Mouse (Mus musculus): ENCODE results near the gene 1700019N19Rik.

Gene 1700019N19Rik

DNA sequence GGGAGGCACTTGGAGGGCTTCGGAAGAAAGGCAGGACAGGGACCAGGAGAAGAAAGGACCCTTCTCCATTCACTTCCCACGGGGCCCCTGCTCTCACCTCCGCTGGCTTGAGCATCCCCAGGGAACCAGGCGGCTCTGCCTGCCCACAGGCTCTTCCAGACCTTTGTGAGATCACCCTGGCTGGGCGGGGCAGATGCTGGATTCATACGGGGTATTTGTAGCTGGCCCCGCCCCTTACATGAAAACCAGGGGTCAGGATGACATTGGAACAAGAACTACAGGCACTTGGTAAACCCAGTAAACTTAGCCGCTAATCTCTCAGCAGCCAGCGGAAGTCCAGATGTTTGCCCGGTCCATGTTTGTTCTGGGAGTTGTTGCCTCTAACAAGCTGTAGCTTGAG lies at the start of gene 1700019N19Rik:
TSS of gene 1700019N19Rik (minus strand) at position 178 of the 400 bp plus-strand sequence.
- in situ Hi-C loops (cut with MboI, MseI), result no loop called here

DNA sequence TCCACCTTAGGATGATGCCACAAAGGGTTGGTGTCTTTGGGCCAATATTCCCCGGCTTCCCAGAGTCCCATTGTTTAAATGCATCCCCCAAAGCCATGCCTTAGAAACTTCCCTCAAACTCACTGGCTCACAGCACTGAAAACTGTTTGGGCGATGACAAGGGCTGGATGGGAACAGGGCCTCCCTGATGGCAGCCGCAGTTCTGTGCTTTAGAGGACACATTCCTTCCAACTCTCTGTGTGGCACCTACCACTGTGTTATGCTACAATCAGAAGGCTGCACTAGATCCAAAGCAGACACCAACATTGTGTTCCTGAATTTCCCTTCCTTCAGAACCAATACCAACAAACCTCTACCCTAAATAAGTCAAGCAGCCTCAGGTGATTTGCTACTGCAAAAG lies 49.3 kb upstream of the 1700019N19Rik start:
- in situ Hi-C loops (cut with MboI, MseI), result no loop called here

DNA sequence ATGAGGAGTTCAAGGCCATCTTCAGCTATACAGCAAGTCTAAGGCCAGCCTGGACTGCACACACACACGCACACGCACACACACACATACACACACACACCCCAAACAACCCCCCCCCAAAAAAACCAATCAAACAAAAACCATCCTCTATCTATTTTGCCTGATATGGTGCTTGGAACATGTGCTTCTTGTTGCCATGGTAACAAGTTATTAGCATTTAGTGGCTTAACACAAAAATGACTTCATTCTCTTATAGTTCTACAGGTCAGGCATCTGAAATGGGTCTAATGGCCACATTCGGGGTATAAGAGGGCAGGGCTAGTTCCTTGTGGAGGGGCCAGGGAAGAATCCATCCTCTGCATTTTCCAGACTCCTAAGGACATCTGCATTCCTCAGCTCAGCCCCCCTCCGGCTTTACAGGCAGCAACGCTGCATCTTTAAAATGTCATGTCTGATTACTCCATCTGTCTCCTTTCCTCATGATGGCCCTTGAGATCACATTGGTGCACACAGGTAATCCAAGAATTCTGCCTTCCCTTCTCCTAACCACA lies 46.5 kb upstream of the 1700019N19Rik start:
- in situ Hi-C loops (cut with MboI, MseI), result no loop called here

DNA sequence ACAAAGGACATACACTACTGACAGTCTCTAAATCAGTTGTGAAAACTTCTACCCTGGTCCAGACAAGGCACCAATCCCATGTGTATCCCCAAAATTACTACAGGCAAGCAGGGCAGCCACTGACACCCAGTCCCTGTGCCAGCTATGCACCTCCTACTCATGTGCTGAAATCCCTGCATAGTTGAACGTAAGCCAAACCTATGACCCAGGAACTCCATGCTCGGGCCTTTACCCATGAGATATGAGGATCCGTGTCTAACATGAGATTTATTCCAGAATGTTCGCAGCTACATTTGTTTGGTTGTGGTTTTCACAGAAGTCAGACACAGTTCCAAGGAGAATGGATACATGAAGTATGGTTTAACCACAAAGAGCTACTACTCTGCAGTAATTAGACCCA lies 45.5 kb upstream of the 1700019N19Rik start:
- in situ Hi-C loops (cut with MboI, MseI), result no loop called here

DNA sequence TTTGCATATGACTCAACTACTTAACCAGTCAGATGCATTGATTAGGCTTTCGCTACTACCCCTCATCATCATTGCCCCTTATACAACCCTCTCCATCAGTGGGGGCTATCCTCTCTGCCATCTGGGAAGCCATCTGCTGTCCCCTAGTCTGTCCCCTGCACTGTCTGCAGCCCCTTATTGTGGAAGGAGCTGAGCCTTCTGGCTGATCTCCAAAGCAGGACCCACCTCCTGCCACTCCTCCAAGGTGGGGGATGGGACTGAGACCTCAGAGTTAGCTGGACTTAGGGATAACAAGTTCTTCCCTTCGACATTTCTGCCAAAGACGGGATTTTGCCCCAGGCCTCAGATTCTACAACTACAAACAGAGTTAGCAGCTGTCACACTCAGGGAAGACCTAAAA lies 45.1 kb upstream of the 1700019N19Rik start:
- in situ Hi-C loops (cut with MboI, MseI), result no loop called here

DNA sequence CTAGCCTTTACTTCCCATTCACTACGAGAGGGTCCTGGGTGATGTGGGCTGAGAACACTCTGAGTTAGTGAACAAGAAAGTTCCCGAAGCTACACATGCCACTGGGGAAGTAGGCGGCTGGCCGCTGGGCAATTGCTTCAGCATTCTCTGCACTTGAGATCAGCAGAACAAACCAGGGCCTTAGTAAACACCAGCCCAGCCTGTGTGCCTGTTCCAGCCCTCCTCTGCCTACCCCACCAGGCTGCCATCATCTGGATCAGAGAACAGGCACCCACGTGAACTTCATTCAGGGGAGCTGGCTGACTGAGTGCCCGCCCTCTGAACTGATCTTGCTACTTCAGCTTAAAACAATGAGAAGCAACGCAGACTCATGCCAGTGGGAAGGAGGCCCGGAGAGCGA lies 44.4 kb upstream of the 1700019N19Rik start:
- in situ Hi-C loops (cut with MboI, MseI), result no loop called here

DNA sequence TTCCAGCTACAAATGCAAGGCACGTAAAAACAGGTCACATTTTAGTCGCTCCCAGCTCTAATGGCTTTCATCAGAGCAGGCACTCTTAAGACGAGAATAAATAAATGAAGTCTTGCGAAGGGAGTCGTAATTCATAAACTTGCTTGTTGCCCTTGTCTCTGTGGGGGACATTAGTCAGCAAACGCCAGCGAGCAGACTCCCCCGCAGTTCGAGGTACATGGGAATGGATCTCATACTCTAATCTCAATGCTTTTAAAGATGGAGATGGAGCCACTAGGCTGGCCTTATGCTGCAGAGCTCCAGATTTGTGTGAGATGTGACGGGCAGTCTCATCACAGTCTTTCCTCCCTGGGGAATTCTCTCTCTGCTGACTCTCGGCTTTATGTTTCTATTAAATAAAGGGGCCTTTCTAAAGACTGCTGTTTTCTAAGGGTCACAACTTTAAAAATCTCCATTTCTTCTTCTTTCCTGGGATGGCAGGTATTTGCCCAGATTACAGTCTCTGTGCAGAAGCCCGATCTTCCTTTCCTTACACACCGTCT lies 39.4 kb upstream of the 1700019N19Rik start:
- in situ Hi-C loops (cut with MboI, MseI), result no loop called here

DNA sequence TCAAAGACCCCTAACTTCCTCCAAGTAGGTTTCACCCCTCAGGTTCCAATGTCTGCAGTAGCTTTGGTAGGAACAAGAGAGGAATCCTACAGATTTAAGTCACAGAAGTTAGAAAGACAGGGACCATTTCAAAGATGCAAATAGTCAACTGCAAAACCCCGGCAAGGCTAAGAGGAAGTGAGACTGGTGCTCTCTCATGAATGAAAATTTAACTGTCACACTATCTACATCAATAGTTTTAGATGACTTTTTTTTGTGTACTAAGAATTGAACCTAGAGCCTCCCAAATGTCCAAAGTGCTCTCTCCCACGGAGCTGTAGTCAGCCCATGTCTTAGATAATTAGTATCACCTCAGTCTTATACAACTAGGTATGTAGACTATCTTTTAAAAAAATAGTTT lies 38.7 kb upstream of the 1700019N19Rik start:
- in situ Hi-C loops (cut with MboI, MseI), result no loop called here

DNA sequence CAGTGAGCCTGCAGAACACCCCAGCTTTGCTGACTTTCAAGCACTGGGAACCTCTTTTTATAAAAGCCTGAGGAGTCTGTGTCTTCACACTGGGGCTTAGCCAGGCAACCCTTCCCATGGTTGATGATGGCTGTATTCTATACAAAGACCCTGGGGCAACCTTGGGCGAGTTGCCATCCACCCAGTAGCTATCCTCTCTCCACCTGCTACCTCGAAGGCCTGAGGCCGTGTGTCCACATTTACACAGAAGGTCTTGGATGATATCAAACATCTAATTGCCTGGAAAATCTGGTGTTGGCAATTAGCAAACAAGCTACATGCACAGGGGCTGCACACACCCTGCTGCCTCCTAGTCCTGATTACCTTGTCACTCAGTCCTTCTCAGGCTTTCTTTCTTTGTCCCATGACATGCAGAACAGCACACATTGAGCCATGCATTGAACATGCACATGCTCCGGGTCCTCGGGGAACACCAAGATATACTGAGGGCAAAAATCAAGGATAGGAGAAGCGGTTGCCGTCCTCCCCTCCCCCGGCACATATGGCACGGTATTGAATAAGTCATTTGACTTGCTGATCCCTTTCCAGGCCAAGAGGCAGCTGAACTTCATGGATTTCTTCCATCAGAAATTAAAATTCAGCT lies 37.1 kb upstream of the 1700019N19Rik start:
- in situ Hi-C loops (cut with MboI, MseI), result no loop called here

DNA sequence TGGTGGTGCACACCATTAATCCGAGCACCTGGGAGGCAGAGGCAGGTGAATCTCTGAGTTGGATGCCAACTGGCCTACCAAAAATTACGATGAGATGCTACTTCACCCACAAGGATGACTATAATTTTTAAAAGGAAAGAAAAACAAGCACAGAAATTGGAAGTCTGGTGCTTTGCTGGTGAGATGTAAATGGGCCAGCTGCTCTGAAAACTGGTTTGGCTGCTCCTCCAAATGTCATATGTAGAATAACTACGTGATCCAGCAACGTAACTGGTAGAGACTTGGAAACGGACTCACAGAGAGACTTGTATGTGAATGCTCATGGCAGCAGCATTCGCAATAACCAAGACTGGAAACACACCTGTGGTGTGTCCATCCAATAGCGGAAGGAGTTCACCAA lies 35.9 kb upstream of the 1700019N19Rik start:
- in situ Hi-C loops (cut with MboI, MseI), result no loop called here

DNA sequence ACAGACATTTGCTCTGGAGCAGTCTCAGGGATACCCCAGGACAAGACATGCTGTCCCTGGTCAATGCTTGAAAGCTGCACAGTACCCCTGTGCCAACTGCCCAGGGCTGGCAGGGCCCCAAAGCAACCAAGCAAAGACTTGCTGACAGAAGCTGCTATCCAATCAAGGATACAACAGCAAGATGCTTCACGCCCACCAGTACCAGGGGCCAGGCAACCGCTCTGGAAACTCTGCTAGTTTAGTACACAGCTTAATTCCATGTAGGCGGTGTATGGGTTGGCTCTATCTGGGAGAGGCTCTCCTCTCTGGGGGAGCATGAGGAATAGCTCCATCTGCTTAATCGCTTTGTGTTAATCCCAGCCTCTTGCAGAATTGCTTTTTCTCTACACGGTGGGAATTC lies 35.3 kb upstream of the 1700019N19Rik start:
- in situ Hi-C loops (cut with MboI, MseI), result no loop called here

DNA sequence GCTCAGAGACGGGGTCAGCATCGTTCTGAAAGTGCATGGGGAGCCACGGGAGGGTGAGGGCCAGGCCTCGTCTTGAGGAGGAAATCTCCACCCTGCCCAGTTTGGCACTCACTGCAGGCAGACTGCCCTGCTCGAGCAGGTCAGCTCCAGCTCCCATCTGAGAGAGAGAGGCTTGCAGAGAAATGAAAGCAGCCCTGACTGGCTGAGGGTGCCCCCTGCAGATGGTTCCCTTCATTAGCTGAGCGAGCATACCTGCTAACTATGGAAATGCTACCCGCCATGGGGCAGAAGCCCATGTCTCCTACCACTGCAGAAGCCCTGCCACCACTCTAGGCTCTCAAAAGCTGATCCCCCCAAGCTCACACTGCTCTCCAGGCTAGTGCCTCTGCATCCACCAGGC lies 33.4 kb upstream of the 1700019N19Rik start:
- in situ Hi-C loops (cut with MboI, MseI), result no loop called here

DNA sequence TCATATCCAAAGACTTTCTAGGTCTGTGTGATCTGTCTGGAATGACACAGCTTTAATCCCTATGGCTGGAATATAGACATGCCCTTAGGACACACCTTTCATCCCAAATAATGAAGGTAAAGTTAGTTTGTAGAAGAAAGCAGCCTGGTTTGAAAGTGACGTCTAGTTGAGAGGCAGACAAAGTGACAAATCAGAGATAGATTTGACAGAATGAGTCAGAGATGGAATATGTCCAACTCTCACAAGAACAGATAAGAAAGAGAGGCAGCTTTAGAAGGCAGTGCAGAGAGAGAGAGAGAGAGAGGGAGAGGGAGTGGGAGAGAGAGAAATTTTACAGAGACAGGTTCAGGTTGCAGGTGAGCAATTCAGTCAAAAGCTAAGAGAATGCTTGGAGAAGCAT lies 30.1 kb upstream of the 1700019N19Rik start:
- in situ Hi-C loops (cut with MboI, MseI), result no loop called here

DNA sequence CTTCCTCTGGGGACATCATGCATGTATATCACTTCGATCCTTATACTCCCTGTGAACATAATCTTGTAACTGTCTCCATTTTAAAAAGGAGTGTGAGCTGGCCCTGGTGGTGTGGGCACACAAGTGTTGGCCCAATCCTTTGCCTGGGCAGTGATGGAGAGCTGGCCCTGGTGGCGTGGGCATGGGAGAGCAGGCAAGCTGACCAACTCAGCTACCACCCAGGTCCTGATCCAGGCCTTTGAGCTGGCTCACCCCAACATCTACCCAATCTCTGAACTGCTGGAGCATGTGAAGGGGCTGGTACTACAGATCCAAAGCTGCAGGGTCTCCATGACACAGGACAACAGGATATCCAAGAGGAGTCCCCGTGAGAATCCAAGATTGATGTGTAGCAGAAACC lies 29.0 kb upstream of the 1700019N19Rik start:
- in situ Hi-C loops (cut with MboI, MseI), result no loop called here

DNA sequence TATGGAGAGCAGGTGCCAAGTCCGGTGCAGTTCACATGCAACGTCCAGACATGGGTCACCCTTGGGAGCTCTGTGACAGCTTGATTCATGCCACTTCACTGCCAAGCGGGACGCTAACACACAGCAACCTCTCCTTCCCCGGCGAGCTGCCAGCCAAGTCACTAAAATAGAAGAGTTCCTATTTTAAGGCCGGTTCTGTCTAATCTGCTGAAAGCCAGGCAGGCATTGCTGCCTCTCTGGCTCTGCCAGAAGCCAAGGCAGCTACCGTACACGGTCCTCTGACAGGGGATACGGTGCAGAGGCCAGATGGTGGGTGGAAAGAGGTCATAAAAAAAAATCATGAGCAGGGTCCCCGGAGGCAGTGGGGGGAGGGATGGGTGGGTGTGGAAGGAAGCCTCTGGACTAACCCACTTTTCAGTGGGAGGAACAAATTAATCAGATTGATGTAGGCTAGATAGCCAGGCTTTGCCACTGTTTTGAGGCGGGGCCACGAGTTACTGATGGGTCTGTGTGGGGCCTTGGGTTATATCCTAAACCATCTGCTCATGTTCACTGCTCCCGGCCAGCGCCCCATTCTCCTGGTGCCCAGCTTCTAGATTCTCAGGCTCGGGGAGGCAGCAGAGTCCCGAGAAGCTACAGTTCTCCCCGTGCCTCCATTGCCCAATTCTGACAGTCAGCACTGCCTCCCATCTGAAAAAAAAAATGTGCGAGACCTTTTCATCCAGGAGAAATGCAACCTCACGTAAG lies 28.4 kb upstream of the 1700019N19Rik start:
- in situ Hi-C loops (cut with MboI, MseI), result no loop called here

DNA sequence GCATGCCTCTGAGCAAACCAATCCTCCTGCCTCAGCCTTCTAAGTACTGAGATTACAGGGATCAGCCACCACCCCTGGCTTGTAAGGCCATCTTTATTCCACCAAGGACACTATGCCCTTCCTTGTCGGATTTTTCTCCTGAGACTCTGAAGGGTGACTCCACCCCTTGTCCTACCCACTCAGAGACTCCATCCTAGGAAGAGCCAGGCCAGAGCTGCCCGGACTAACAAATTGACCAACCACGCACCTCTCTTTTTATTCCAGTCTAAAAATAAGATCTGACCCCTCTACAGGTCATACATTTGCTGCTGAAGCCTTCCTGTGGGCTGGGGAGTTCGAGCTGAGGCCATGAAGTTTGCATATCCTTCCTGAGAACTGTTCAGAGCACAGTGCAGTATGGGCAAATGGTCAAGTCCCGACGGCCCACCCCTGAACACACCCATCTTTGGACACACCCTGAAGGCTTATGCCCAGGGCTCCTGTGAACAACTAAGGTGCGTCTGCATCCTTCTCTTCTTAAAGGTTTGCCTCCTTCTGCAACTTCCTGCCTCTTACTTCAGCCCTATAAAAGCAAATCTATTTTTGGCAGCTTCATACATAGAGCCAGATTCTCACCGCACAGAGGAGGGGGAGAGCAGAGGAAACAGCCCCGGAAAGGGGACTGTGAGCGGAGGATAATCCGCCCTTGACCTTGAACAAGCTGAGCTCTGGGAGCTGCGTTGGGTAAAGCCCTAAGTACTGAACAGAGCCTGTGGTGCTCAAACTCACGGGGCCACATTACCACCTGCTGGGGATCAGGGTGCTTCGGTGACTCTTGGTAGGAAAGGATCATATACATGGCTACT lies 24.5 kb upstream of the 1700019N19Rik start:
- in situ Hi-C loops (cut with MboI, MseI), result loop anchor here in 1 of 2 experiments (10.0 kb wide), 1 partner anchor 386 kb away; no protein-coding TSS in a partner anchor

DNA sequence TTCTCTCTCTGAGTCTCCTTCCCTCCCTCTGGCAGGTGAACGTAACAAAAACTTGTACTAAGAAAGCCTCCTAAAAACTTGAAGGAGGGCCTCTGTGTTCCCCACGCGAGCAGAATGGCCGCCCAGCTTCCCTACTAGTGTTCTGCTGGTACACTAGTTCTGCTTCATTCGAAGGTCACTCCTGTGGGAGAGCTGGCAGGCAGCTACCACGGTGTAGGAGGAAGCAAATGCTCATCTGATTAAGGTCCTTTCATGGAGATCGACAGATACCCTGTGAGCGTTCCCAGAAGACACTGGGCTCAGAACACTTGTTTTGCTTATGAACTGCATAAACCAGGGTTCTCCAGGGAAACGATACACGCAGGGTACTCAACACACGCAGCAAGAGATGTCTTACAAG lies 23.1 kb upstream of the 1700019N19Rik start:
- in situ Hi-C loops (cut with MboI, MseI), result loop anchor here in 1 of 2 experiments (10.0 kb wide), 1 partner anchor 387 kb away; no protein-coding TSS in a partner anchor

DNA sequence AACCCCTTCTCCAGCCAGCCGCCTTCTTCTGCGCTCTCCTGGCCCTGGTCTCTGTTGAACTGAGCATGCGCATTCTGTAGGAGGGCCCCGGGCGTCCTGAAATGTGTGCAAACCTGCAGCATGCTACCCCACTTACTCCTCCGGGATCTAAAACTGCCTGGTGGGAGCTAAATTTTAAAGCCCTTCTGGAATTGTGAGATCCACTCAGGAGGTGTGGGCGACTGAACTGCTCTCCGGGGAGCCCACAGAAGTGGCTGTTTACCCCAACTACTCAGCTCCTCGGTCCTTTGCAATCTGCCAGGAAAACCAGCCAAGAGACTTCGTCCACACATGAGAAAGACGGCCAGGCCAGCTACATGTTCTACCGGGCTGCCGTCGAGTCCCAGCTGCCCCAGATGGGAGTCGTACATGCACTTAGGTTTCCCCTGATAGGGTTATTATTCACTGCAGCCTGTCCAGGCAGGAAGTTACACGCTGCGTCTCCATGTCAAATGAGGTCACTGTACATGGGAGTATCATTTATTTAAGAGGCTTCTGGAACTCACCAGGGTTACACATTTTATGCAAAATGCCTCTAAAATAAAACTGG lies 22.3 kb upstream of the 1700019N19Rik start:
- in situ Hi-C loops (cut with MboI, MseI), result loop anchor here in 1 of 2 experiments (10.0 kb wide), 1 partner anchor 388 kb away; no protein-coding TSS in a partner anchor

DNA sequence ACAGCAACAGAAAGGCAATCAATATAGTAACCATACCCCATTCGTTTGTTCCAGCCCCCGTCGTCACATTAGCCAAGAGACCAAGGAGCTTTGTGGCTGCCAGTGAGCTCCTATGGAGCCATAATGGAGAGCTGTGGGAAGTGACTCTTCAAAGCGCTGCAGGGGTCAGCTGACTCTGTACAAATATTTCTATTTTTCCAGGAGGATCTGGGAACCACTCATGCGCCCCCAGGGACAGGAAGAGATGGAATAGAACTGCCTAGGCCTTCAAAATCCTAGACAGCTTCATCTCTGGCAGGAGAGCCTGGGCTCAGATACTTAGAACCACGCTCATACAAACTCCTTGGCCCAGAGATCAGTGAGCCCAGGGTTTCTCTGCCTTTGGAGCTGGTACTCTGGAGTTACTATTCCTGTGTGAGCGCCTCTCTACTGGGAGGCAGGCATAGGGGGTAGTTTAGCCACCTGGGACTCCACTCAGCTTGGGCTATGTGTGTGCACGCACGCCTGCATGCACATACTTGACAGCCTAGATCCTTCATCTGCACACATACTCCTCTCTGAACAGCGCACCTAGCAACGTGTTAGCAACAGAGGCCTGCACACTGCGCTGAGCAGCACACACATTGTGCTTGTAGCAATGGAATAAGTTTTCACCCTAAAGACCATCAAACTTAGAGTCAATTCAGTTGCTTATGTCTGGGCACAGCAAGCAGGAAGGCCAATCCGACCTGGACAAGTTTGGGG lies 21.1 kb upstream of the 1700019N19Rik start:
- in situ Hi-C loops (cut with MboI, MseI), result loop anchor here in 1 of 2 experiments (10.0 kb wide), 1 partner anchor 389 kb away; no protein-coding TSS in a partner anchor

DNA sequence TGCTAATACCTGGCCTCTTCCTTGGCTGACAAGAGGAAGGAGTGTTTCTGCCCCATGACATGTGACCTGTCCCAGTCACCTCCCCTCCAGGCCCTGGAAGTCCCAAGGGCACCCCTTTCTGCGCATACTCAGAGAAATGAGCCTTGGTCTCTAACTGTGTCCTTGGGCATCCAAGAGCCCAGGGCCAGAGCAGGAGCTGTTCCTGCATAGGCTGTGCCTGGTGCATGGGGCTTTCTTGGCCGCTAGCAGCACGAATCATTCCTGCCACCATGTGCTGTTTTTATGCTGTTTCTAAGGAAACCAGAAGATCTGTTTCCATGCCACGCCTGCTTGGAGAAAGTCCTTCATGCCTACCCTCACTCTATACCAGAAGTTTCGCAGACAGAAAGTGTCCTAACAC lies 16.3 kb upstream of the 1700019N19Rik start:
- in situ Hi-C loops (cut with MboI, MseI), result loop anchor here in 1 of 2 experiments (10.0 kb wide), 1 partner anchor 394 kb away; no protein-coding TSS in a partner anchor
